Mouse (Mus musculus): ENCODE measurements around the gene Gm7579. TPM values are rescaled to one million over a fixed set of nuclear protein-coding genes. Genes with fewer than 3 reads are reported as not detected.
"Not testable (repeated sequence)": the region's sequence is repeated elsewhere in the genome, so short reads cannot be mapped to it uniquely, and the experiment has no call there.

The Gm7579 gene
- polyA plus RNA-seq, 1 experiment from 2014 or later: not detected

- not testable (repeated sequence) for H3K4me1 ChIP-seq; H3K27ac ChIP-seq; H3K9me3 ChIP-seq; DNase-seq (ENCODE audit: extremely low spot score, low spot score); H3K36me3 ChIP-seq (replicated peaks); H3K27me3 ChIP-seq (ENCODE audit: poor library complexity, severe bottlenecking); H3K4me3 ChIP-seq
- WGBS: 57% methylated on average over 3 of the region's 3 CpGs
These were observed 18.2 kb downstream of the Gm7579 start, which contains the start of gene Krtap5-5 for GRCm38 (mm10) chr7:142229871-142230270. Gene Krtap5-5, minus strand, starts transcription at chr7:142229971.

GRCm38 (mm10) chr7:142231540-142231939 is 19.9 kb downstream of the Gm7579 start:
- Histone ChIP-seq H3K9me3 (peaks cover 13% of the 10 kb centered on the region; the same call in 1 of the 2 replicates), H3K27me3 (ENCODE audit: poor library complexity, severe bottlenecking) (no peaks in the 10 kb centered on the region), H3K4me3 (no peak overlapping the region), H3K36me3 (replicated peaks) (no peaks in the 10 kb centered on the region), H3K27ac (no peak overlapping the region), H3K4me1 (peaks cover 6% of the 10 kb centered on the region)
- no peak for DNase-seq (ENCODE audit: extremely low spot score, low spot score)
- WGBS: 27% methylated on average over 1 of the region's 1 CpGs

- peaks cover 7% of the 10 kb centered on the region; the same call in 1 of the 2 replicates for H3K9me3 ChIP-seq
- H3K27me3 ChIP-seq (ENCODE audit: poor library complexity, severe bottlenecking): no peaks in the 10 kb centered on the region
- H3K4me3 ChIP-seq: no peak within 1 kb of the TSS
- no peak within 1 kb of the TSS for H3K27ac ChIP-seq
- no peaks in the 10 kb centered on the region for H3K36me3 ChIP-seq (replicated peaks)
- 70% methylated on average over 2 of the region's 2 CpGs for WGBS
- H3K4me1 ChIP-seq: no peaks in the 10 kb centered on the region
- DNase-seq (ENCODE audit: extremely low spot score, low spot score): no peak
These were observed 29.3 kb downstream of the Gm7579 start, which contains the start of gene Gm40460 for GRCm38 (mm10) chr7:142240978-142241377. Gene Gm40460, minus strand, starts transcription at chr7:142241078.

GRCm38 (mm10) chr7:142249824-142250223 is 38.2 kb downstream of the Gm7579 start:
- no peaks in the 10 kb centered on the region for H3K36me3 ChIP-seq (replicated peaks)
- 0% methylated on average over 1 of the region's 1 CpGs for WGBS
- peak; percentile 23 for DNase-seq (ENCODE audit: extremely low spot score, low spot score)
- no peaks in the 10 kb centered on the region for H3K9me3 ChIP-seq
- H3K4me3 ChIP-seq: no peak overlapping the region
- no peaks in the 10 kb centered on the region for H3K27me3 ChIP-seq (ENCODE audit: poor library complexity, severe bottlenecking)
- H3K27ac ChIP-seq: no peak overlapping the region
- H3K4me1 ChIP-seq: no peaks in the 10 kb centered on the region

- no peaks in the 10 kb centered on the region for H3K36me3 ChIP-seq (replicated peaks)
- no peak for DNase-seq (ENCODE audit: extremely low spot score, low spot score)
- 0% methylated on average over 2 of the region's 2 CpGs for WGBS
These were observed 43.9 kb downstream of the Gm7579 start for GRCm38 (mm10) chr7:142255517-142255916.

GRCm38 (mm10) chr7:142258254-142258653 is 46.6 kb downstream of the Gm7579 start, which contains the start of gene Gm2431:
Gene Gm2431, minus strand, starts transcription at chr7:142258354.
- 94% methylated on average over 1 of the region's 1 CpGs for WGBS
- not testable (repeated sequence) for H3K4me1 ChIP-seq; DNase-seq (ENCODE audit: extremely low spot score, low spot score); H3K4me3 ChIP-seq; H3K27ac ChIP-seq; H3K36me3 ChIP-seq (replicated peaks); H3K9me3 ChIP-seq; H3K27me3 ChIP-seq (ENCODE audit: poor library complexity, severe bottlenecking)

More at GRCm38 (mm10) chr7:142255517-142255916, 43.9 kb downstream of the Gm7579 start:
- Histone ChIP-seq H3K4me3 (no peak overlapping the region), H3K4me1 (no peaks in the 10 kb centered on the region), H3K27me3 (ENCODE audit: poor library complexity, severe bottlenecking) (no peaks in the 10 kb centered on the region), H3K27ac (no peak overlapping the region), H3K9me3 (no peaks in the 10 kb centered on the region)

Other genes with a start within 250 kb of the Gm7579 start
- gene Mob2, start 150.8 kb upstream of the Gm7579 start, polyA plus RNA-seq (2016; fragmentation: Nextera tagmentation; extraction: Ambion mirVana): 60.9 and 65.7 TPM in 2 replicates
- gene Dusp8, start 116.0 kb upstream of the Gm7579 start, polyA plus RNA-seq (2016; fragmentation: Nextera tagmentation; extraction: Ambion mirVana): 3.6 and 7.3 TPM in 2 replicates
- 0.38 TPM in 1 of 2 replicates, not detected in the other for gene Gm45618, start 91.1 kb upstream of the Gm7579 start, polyA plus RNA-seq (2016; fragmentation: Nextera tagmentation; extraction: Ambion mirVana)
- gene Gm39115, start 75.8 kb upstream of the Gm7579 start, polyA plus RNA-seq (2016; fragmentation: Nextera tagmentation; extraction: Ambion mirVana): not detected in 2 replicates
- not detected in 2 replicates for gene Gm45337, start 67.3 kb upstream of the Gm7579 start, polyA plus RNA-seq (2016; fragmentation: Nextera tagmentation; extraction: Ambion mirVana)
- not detected in 2 replicates for gene Gm29735, start 54.7 kb upstream of the Gm7579 start, polyA plus RNA-seq (2016; fragmentation: Nextera tagmentation; extraction: Ambion mirVana)
- not detected in 2 replicates for gene Gm4553, start 46.1 kb upstream of the Gm7579 start, polyA plus RNA-seq (2016; fragmentation: Nextera tagmentation; extraction: Ambion mirVana)
- gene Krtap5-2, start 35.9 kb upstream of the Gm7579 start, polyA plus RNA-seq (2016; fragmentation: Nextera tagmentation; extraction: Ambion mirVana): not detected in 2 replicates
- gene Gm10153, start 21.5 kb upstream of the Gm7579 start, polyA plus RNA-seq (2016; fragmentation: Nextera tagmentation; extraction: Ambion mirVana): not detected in 2 replicates
- not detected in 2 replicates for gene Krtap5-3, start 10.5 kb upstream of the Gm7579 start, polyA plus RNA-seq (2016; fragmentation: Nextera tagmentation; extraction: Ambion mirVana)
- not detected in 2 replicates for gene Krtap5-5, start 18.1 kb downstream of the Gm7579 start, polyA plus RNA-seq (2016; fragmentation: Nextera tagmentation; extraction: Ambion mirVana)
- gene Gm40460, start 29.2 kb downstream of the Gm7579 start, polyA plus RNA-seq (2016; fragmentation: Nextera tagmentation; extraction: Ambion mirVana): not detected in 2 replicates
- not detected in 2 replicates for gene Gm2431, start 46.5 kb downstream of the Gm7579 start, polyA plus RNA-seq (2016; fragmentation: Nextera tagmentation; extraction: Ambion mirVana)
- gene Gm4559, start 62.5 kb downstream of the Gm7579 start, polyA plus RNA-seq (2016; fragmentation: Nextera tagmentation; extraction: Ambion mirVana): not detected in 2 replicates
- not detected in 2 replicates for gene Krtap5-1, start 85.3 kb downstream of the Gm7579 start, polyA plus RNA-seq (2016; fragmentation: Nextera tagmentation; extraction: Ambion mirVana)
- not detected in 2 replicates for gene Krtap5-4, start 91.7 kb downstream of the Gm7579 start, polyA plus RNA-seq (2016; fragmentation: Nextera tagmentation; extraction: Ambion mirVana)
- gene Ifitm10, start 161.9 kb downstream of the Gm7579 start, polyA plus RNA-seq (2016; fragmentation: Nextera tagmentation; extraction: Ambion mirVana): 0.51 and 1.00 TPM in 2 replicates
- gene Gm49369, start 170.8 kb downstream of the Gm7579 start, polyA plus RNA-seq (2016; fragmentation: Nextera tagmentation; extraction: Ambion mirVana): not detected in 2 replicates
- gene Ctsd, start 176.2 kb downstream of the Gm7579 start, polyA plus RNA-seq (2016; fragmentation: Nextera tagmentation; extraction: Ambion mirVana): 135 and 142 TPM in 2 replicates
- gene Syt8, start 223.0 kb downstream of the Gm7579 start, polyA plus RNA-seq (2016; fragmentation: Nextera tagmentation; extraction: Ambion mirVana): 0.18 TPM in 1 of 2 replicates, not detected in the other
- gene Tnni2, start 229.9 kb downstream of the Gm7579 start, polyA plus RNA-seq (2016; fragmentation: Nextera tagmentation; extraction: Ambion mirVana): 0.46 and 1.4 TPM in 2 replicates
- 10.7 and 12.0 TPM in 2 replicates for gene Lsp1, start 248.9 kb downstream of the Gm7579 start, polyA plus RNA-seq (2016; fragmentation: Nextera tagmentation; extraction: Ambion mirVana)